Mouse (Mus musculus) neural tube, embryonic 14.5 days (tissue): ENCODE measurements around the gene Ndufaf2. TPM values are rescaled to one million over a fixed set of nuclear protein-coding genes. Genes with fewer than 3 reads are reported as not detected.
A peak's percentile ranks its signal among the peaks of the same experiment; 100 is the strongest.

Experiments
- ATAC-seq: fragments of 200-750 bp; cut with Nextera tagmentation; 2 replicates; pipeline ENCODE4 v1.8.0; 2017; ENCODE audit warnings: low read depth, mild to moderate bottlenecking, moderate TSS enrichment, moderate library complexity
- H3K27ac ChIP-seq: fragments of 300-500 bp; sonication (generic); 2 replicates; pipeline ENCODE4 v1.5.1; 2014; ENCODE audit warnings: low read depth, mild to moderate bottlenecking, control low read depth, low read length, moderate library complexity, mixed read lengths
- H3K27me3 ChIP-seq: fragments of 300-500 bp; sonication (generic); 2 replicates; pipeline ENCODE4 v1.6.1; 2014; ENCODE audit warnings: low read length; ENCODE audit not compliant: control insufficient read depth, insufficient read depth
- H3K36me3 ChIP-seq: fragments of 300-500 bp; sonication (generic); 2 replicates; pipeline ENCODE4 v1.6.1; 2014; ENCODE audit warnings: low read length, mixed read lengths; ENCODE audit not compliant: control insufficient read depth, insufficient read depth
- H3K4me1 ChIP-seq: fragments of 300-500 bp; sonication (generic); 2 replicates; pipeline ENCODE4 v1.6.1; 2014; ENCODE audit warnings: low read length; ENCODE audit not compliant: control insufficient read depth, insufficient read depth
- H3K4me2 ChIP-seq: fragments of 300-500 bp; sonication (generic); 2 replicates; pipeline ENCODE4 v1.6.1; 2014; ENCODE audit warnings: mild to moderate bottlenecking, low read depth, low read length, control low read depth
- H3K4me3 ChIP-seq: fragments of 300-500 bp; sonication (generic); 2 replicates; pipeline ENCODE4 v1.5.1; 2014; ENCODE audit warnings: low read depth, low read length, control low read depth, mixed read lengths
- H3K9ac ChIP-seq: fragments of 300-500 bp; sonication (generic); replicated peaks from 2 replicates; pipeline ENCODE4 v1.6.1; 2014; ENCODE audit warnings: low read depth, mild to moderate bottlenecking, control low read depth, low read length, mixed read lengths
- H3K9me3 ChIP-seq: fragments of 300-500 bp; sonication (generic); 2 replicates; pipeline ENCODE4 v1.6.1; 2016; ENCODE audit warnings: low read length; ENCODE audit not compliant: control insufficient read depth
- WGBS: fragments of 180-500 bp; shearing (Covaris S2); extraction: QIAGEN DNeasy Blood & Tissue Kit; methylation state at CpG from one replicate; pipeline ENCODE4 v1.1.7; 2014; 5-methylcytosine and 5-hydroxymethylcytosine counted together
- polyA plus RNA-seq: library from polyadenylated mRNA; unstranded; fragments of >200 nt; fragmentation: Nextera tagmentation; extraction: Ambion mirVana; gene quantifications from 2 replicates; pipeline ENCODE4 v1.2.1, GENCODE M21; 2014

Ndufaf2 gene
- polyA plus RNA-seq, 1 experiment from 2014 or later = 79.3 TPM

DNA sequence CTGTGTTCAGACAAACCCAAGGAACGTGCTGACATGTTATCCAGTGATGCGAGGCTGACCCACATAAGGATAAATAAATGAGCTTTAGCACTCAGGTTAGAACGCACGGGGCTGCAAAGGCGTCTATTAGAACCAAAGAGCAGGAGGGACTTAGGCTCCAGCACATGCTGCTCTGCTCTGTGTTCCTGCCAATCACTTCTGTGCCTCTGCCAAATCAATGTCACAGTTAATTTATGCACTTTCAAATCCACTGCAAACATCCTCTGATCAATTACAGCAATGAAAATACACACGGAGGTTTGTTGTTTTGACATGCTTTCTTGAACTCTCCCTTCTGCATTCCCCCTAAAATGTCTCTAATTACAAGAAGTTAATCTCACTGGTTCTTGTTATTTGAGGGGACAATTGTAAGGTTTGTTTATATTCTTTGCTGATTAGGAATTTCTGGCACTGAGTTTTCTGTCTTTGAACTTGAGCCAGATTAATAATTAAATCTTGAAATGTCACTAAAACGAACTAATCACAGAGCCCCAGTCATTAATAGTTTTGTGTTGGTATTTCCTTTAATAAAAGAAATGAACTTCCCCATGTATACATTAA is 98.0 kb downstream of the Ndufaf2 start:
- H3K9ac ChIP-seq = no peak overlapping the region
- no peaks in the 10 kb centered on the region for H3K9me3 ChIP-seq
- H3K4me2 ChIP-seq = no peak overlapping the region
- H3K36me3 ChIP-seq = no peaks in the 10 kb centered on the region
- H3K4me1 ChIP-seq = no peaks in the 10 kb centered on the region
- peak; percentile 51; the same call in 1 of the 2 replicates for ATAC-seq
- WGBS = 45% methylated on average over 7 of the region's 7 CpGs
- no peak overlapping the region for H3K4me3 ChIP-seq
- no peaks in the 10 kb centered on the region for H3K27me3 ChIP-seq
- H3K27ac ChIP-seq = no peak overlapping the region

DNA sequence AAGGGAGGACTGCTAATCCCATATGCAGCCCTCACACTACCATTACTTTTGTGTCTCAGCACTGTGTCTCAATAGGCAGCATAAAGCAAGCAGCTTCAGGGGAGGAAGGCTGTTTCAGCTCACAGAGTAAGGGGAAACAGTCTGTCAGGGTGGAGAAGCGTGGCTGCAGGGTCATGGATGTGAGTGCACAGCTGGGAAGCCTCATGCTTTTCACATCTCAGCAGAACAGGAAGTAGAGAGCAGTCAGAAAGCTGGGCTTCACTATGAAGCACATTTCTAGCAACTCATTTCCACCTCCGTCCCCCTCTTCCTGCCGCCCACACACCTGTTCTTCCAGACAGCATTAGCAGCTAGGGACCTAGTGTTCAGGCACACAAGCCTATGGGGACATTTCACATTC is 101.5 kb downstream of the Ndufaf2 start:
- no peak overlapping the region for H3K27ac ChIP-seq
- no peak overlapping the region for H3K9ac ChIP-seq
- H3K36me3 ChIP-seq = no peaks in the 10 kb centered on the region
- H3K4me2 ChIP-seq = no peak overlapping the region
- H3K27me3 ChIP-seq = no peaks in the 10 kb centered on the region
- H3K9me3 ChIP-seq = no peaks in the 10 kb centered on the region
- no peak overlapping the region for H3K4me3 ChIP-seq
- 96% methylated on average over 3 of the region's 3 CpGs for WGBS
- H3K4me1 ChIP-seq = no peaks in the 10 kb centered on the region
- no peak for ATAC-seq

DNA sequence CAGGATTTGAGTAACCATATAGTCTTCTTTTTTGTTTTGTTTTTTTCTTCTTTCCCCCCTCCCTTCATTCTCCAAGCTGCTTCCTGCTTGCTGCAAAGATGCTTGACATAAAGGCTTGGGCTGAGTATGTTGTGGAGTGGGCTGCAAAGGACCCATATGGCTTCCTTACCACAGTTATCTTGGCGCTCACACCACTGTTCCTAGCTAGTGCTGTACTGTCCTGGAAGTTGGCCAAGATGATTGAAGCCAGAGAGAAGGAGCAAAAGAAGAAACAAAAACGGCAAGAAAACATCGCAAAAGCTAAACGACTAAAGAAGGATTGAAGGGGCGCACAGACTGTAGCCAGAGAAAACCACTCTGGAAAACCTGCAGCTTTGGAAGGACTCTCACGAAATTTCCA is 111.1 kb downstream of the Ndufaf2 start:
- 84% methylated on average over 6 of the region's 6 CpGs for WGBS
- Histone ChIP-seq H3K4me2 (no peak overlapping the region), H3K27ac (no peak overlapping the region), H3K4me1 (peaks cover 11% of the 10 kb centered on the region), H3K9ac (no peak overlapping the region), H3K36me3 (peaks cover 4% of the 10 kb centered on the region; the same call in 1 of the 2 replicates), H3K4me3 (no peak overlapping the region), H3K9me3 (no peaks in the 10 kb centered on the region), H3K27me3 (no peaks in the 10 kb centered on the region)
- no peak for ATAC-seq

DNA sequence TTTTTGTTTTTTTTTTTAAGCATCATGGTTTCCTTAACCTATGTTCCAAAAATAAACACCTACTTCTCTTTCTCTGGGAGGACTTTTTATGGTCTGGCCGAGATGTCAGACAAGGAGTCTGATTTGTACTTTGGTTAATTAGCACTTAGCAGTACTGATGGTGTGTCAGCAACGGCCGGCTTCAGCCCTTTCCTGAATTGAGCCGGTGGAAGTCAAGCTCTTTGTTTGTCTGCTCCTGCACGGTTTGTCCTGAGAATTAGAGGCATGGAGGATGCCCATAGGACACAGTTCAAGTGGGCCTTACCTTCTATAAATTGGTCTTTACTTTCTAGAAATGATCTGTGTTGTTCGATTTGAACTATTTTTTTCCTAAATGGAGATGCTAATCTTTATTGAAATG is 111.5 kb downstream of the Ndufaf2 start:
- no peak for ATAC-seq

DNA sequence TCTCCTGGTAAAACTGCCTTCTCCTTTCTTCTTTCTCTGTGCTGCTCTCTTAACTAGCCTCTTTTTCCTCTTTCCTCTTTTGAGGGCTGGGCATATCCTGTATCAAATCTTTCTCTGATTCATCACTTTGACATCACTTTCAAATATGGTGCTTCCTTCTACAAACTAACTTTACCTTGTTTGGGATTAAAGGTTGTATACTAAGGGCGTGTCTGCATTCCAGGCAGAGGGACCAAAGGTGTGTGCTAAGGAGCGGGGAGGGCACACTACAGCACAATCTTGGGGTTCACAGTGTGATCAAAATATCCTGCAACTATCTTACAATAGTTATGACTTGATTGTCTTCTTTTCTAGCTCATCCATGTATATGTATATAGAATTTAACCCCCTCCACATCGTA is 112.4 kb downstream of the Ndufaf2 start:
- Histone ChIP-seq H3K36me3 (peaks cover 4% of the 10 kb centered on the region; the same call in 1 of the 2 replicates), H3K4me2 (no peak overlapping the region), H3K4me3 (no peak overlapping the region), H3K4me1 (peaks cover 11% of the 10 kb centered on the region), H3K27ac (no peak overlapping the region), H3K27me3 (no peaks in the 10 kb centered on the region), H3K9ac (no peak overlapping the region), H3K9me3 (no peaks in the 10 kb centered on the region)
- ATAC-seq = no peak
- 97% methylated on average over 3 of the region's 3 CpGs for WGBS

More for the DNA sequence above, 111.5 kb downstream of the Ndufaf2 start:
- Histone ChIP-seq H3K9ac (no peak overlapping the region), H3K9me3 (no peaks in the 10 kb centered on the region), H3K4me3 (no peak overlapping the region), H3K4me2 (no peak overlapping the region), H3K36me3 (peaks cover 4% of the 10 kb centered on the region; the same call in 1 of the 2 replicates), H3K27ac (no peak overlapping the region), H3K4me1 (peaks cover 11% of the 10 kb centered on the region), H3K27me3 (no peaks in the 10 kb centered on the region)
- 65% methylated on average over 6 of the region's 6 CpGs for WGBS

DNA sequence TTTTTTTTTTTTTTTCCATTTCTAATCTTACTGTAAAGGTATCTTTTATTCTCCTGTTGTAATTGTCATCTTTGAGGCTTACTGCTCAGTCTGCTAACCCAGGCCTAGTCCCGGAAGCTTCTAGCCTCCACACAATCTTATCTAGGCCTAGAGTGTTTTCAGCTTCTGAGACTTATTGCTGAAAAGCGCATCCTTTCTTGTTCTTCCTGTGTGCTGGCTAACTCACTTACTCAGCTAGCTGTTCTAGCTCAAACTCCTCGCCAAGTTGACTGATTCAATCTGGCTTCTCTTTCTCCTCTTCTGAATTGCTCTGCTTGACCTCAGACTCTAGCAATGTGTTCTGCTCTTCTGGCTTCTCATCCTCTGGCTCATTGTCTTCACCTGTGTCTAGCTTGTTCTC is 112.8 kb downstream of the Ndufaf2 start:
- Histone ChIP-seq H3K4me1 (peaks cover 11% of the 10 kb centered on the region), H3K9me3 (no peaks in the 10 kb centered on the region), H3K36me3 (peaks cover 4% of the 10 kb centered on the region; the same call in 1 of the 2 replicates), H3K4me3 (no peak overlapping the region), H3K4me2 (no peak overlapping the region), H3K27ac (no peak overlapping the region), H3K9ac (no peak overlapping the region), H3K27me3 (no peaks in the 10 kb centered on the region)
- no peak for ATAC-seq
- 91% methylated on average over 3 of the region's 3 CpGs for WGBS

DNA sequence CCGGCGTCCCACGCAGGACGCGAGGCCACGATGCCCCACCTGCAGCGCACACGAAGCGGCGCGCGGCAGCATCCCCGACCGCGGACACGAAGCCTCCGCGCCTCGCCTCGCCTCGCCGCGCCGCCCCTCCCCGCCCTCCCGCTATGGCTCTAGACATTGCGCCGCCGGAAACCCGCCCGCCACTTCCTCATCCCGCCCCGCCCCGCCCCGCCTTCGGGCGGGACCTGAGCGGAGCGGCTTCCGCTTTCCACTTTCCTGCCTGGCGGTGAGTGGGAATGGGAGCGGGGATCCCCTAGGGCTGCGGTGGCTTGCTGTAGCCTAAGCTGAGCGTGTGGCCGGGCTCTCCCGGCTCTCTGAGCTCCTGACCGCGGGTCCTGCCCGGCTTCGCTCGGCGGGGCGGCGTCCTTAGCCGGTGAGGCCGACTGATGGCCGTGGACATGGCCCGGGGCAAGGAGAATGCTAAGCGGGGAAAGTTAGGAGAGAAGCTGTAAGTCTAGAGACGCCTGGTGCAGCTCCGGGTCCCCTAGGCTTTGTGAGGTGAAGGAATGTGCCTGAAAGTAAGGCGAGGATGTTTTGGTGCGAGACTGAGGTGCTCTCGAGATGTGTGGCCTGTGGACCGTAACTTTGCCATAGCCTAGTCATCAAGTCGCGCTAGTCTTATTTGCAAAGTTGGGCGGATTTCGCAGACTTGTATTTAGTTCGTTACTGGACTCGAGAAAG is 114.0 kb downstream of the Ndufaf2 start, which contains the start of gene Smim15:
Gene Smim15 (plus strand): TSS at position 225 of the 720 bp plus-strand sequence.
- WGBS = under 1% methylated on average over 61 of the region's 71 CpGs
- Histone ChIP-seq H3K27me3 (no peaks in the 10 kb centered on the region), H3K4me1 (peaks cover 11% of the 10 kb centered on the region), H3K9me3 (no peaks in the 10 kb centered on the region), H3K4me2 (peak within 1 kb of the TSS; percentile 66), H3K36me3 (peaks cover 4% of the 10 kb centered on the region; the same call in 1 of the 2 replicates), H3K4me3 (peak within 1 kb of the TSS; percentile 94), H3K27ac (peak within 1 kb of the TSS; percentile 69), H3K9ac (peak within 1 kb of the TSS; percentile 63)
- ATAC-seq = peak; percentile 98

DNA sequence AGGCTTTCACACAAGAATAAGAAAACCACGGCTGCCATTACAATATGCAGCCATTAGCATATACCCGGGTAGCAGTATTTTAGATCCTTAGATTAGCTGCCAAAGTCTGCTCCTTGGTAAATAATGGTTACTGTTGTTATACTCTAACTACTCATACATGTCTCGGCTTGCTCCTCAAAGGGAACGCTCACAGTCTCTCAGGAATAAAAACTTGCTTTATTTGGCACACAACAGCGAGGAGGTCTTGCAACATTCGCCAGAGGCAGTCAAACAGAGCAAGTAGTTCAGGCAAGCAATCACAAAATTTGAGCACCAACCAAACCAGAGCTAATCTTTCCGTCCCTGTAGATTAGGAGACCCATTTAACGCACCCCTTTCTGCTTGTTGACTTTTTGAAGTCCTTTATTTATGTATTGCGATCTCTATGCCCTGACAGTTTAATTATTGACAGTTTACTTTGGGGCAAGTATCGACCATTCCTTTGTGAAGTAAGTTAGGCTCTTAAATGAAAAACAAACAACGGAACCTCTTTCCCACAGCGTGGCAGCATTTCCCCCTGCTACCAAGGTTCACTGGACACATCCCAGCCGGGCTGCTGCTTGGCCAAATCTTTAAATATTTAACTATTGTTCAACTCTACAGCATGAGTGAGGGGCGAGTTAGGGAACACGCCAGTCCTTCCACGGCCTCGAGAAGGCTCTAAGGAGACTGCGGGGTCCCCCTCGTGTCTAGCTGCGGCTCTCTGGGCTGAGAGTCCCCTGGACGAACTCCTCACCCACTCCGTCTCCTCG is 114.8 kb downstream of the Ndufaf2 start:
- H3K27ac ChIP-seq = peak overlapping the region; percentile 69
- H3K36me3 ChIP-seq = peaks cover 4% of the 10 kb centered on the region; the same call in 1 of the 2 replicates
- H3K4me3 ChIP-seq = peak overlapping the region; percentile 94
- no peaks in the 10 kb centered on the region for H3K9me3 ChIP-seq
- H3K27me3 ChIP-seq = no peaks in the 10 kb centered on the region
- WGBS = 2% methylated on average over 23 of the region's 23 CpGs
- peak; percentile 68 for ATAC-seq
- peaks cover 11% of the 10 kb centered on the region for H3K4me1 ChIP-seq
- H3K9ac ChIP-seq = peak overlapping the region; percentile 63
- peak overlapping the region; percentile 66 for H3K4me2 ChIP-seq
